Mouse (Mus musculus): Measurements from ENCODE around the gene Slc22a8. TPM values are rescaled to one million over a fixed set of nuclear protein-coding genes. Genes with fewer than 3 reads are reported as not detected.

Slc22a8 gene
- polyA plus RNA-seq, 1 experiment from 2014 or later = 3.8 TPM

- peaks cover 9% of the 10 kb centered on the region for H3K4me1 ChIP-seq (replicated peaks)
- no peaks in the 10 kb centered on the region for H3K9me3 ChIP-seq
- peak overlapping the region; percentile 58 for H3K4me2 ChIP-seq
- H3K36me3 ChIP-seq = no peaks in the 10 kb centered on the region
- 9% methylated on average over 24 of the region's 24 CpGs for WGBS
- no peaks in the 10 kb centered on the region for H3K27me3 ChIP-seq
- peak overlapping the region; percentile 28 for H3K4me3 ChIP-seq
- ATAC-seq (ENCODE audit: low read depth) = peak; percentile 85
- H3K9ac ChIP-seq = peak overlapping the region; percentile 60
- no peak overlapping the region for H3K27ac ChIP-seq (replicated peaks)
Measured at GRCm38 (mm10) chr19:8578293-8578969, 12.6 kb upstream of the Slc22a8 start.

GRCm38 (mm10) chr19:8578970-8579342, 12.1 kb upstream of the Slc22a8 start:
- H3K9ac ChIP-seq = peak overlapping the region; percentile 60; the same call in 1 of the 2 replicates
- no peaks in the 10 kb centered on the region for H3K36me3 ChIP-seq
- H3K4me3 ChIP-seq = peak overlapping the region; percentile 28; the same call in 1 of the 2 replicates

GRCm38 (mm10) chr19:8585298-8585697, 5.8 kb upstream of the Slc22a8 start:
- no peaks in the 10 kb centered on the region for H3K4me1 ChIP-seq (replicated peaks)
- H3K9ac ChIP-seq = no peak overlapping the region
- no peak overlapping the region for H3K27ac ChIP-seq (replicated peaks)
- no peak overlapping the region for H3K4me2 ChIP-seq
- H3K4me3 ChIP-seq = no peak overlapping the region
- no peaks in the 10 kb centered on the region for H3K36me3 ChIP-seq
- WGBS = 89% methylated on average over 3 of the region's 3 CpGs
- H3K9me3 ChIP-seq = no peaks in the 10 kb centered on the region
- H3K27me3 ChIP-seq = no peaks in the 10 kb centered on the region
- ATAC-seq (ENCODE audit: low read depth) = no peak

More at GRCm38 (mm10) chr19:8578970-8579342, 12.1 kb upstream of the Slc22a8 start:
- peaks cover 9% of the 10 kb centered on the region for H3K4me1 ChIP-seq (replicated peaks)
- no peaks in the 10 kb centered on the region for H3K27me3 ChIP-seq
- H3K27ac ChIP-seq (replicated peaks) = no peak overlapping the region
- 67% methylated on average over 2 of the region's 2 CpGs for WGBS
- no peaks in the 10 kb centered on the region for H3K9me3 ChIP-seq
- ATAC-seq (ENCODE audit: low read depth) = no peak; the same call in 1 of the 2 replicates
- peak overlapping the region; percentile 58 for H3K4me2 ChIP-seq

GRCm38 (mm10) chr19:8585899-8586298, 5.2 kb upstream of the Slc22a8 start:
- H3K4me3 ChIP-seq = no peak overlapping the region
- H3K4me2 ChIP-seq = no peak overlapping the region
- H3K27me3 ChIP-seq = no peaks in the 10 kb centered on the region
- 91% methylated on average over 2 of the region's 2 CpGs for WGBS
- no peaks in the 10 kb centered on the region for H3K36me3 ChIP-seq
- H3K27ac ChIP-seq (replicated peaks) = no peak overlapping the region
- no peaks in the 10 kb centered on the region for H3K4me1 ChIP-seq (replicated peaks)
- no peak overlapping the region for H3K9ac ChIP-seq
- no peaks in the 10 kb centered on the region for H3K9me3 ChIP-seq
- ATAC-seq (ENCODE audit: low read depth) = no peak

GRCm38 (mm10) chr19:8586350-8586749, 4.7 kb upstream of the Slc22a8 start:
- no peaks in the 10 kb centered on the region for H3K36me3 ChIP-seq
- H3K9ac ChIP-seq = no peak overlapping the region
- H3K4me1 ChIP-seq (replicated peaks) = no peaks in the 10 kb centered on the region
- no peaks in the 10 kb centered on the region for H3K9me3 ChIP-seq
- H3K4me3 ChIP-seq = no peak overlapping the region
- ATAC-seq (ENCODE audit: low read depth) = no peak
- 58% methylated on average over 3 of the region's 3 CpGs for WGBS
- no peaks in the 10 kb centered on the region for H3K27me3 ChIP-seq
- no peak overlapping the region for H3K4me2 ChIP-seq
- H3K27ac ChIP-seq (replicated peaks) = no peak overlapping the region

GRCm38 (mm10) chr19:8587315-8587714, 3.7 kb upstream of the Slc22a8 start:
- Histone ChIP-seq H3K4me2 (no peak overlapping the region), H3K4me1 (replicated peaks) (no peaks in the 10 kb centered on the region), H3K36me3 (no peaks in the 10 kb centered on the region), H3K9ac (no peak overlapping the region), H3K9me3 (no peaks in the 10 kb centered on the region), H3K27me3 (no peaks in the 10 kb centered on the region), H3K4me3 (no peak overlapping the region), H3K27ac (replicated peaks) (no peak overlapping the region)
- WGBS = 54% methylated on average over 1 of the region's 1 CpGs
- no peak for ATAC-seq (ENCODE audit: low read depth)

- H3K9me3 ChIP-seq = no peaks in the 10 kb centered on the region
- no peak overlapping the region for H3K27ac ChIP-seq (replicated peaks)
- H3K9ac ChIP-seq = no peak overlapping the region
- 0 out of 2 replicates have a peak, but pooled peaks cover 6% of the 10 kb centered on the region for H3K4me1 ChIP-seq (replicated peaks)
- H3K4me3 ChIP-seq = no peak overlapping the region
- H3K4me2 ChIP-seq = no peak overlapping the region
- H3K27me3 ChIP-seq = no peaks in the 10 kb centered on the region
- no peaks in the 10 kb centered on the region for H3K36me3 ChIP-seq
- 80% methylated on average over 2 of the region's 2 CpGs for WGBS
- ATAC-seq (ENCODE audit: low read depth) = no peak
Measured at GRCm38 (mm10) chr19:8592155-8592554, 1.1 kb downstream of the Slc22a8 start.

- no peak for ATAC-seq (ENCODE audit: low read depth)
- 76% methylated on average over 6 of the region's 6 CpGs for WGBS
Measured at GRCm38 (mm10) chr19:8592873-8593408, 1.9 kb downstream of the Slc22a8 start.

GRCm38 (mm10) chr19:8593833-8594232, 2.8 kb downstream of the Slc22a8 start:
- Histone ChIP-seq H3K4me2 (no peak overlapping the region), H3K4me3 (no peak overlapping the region), H3K9me3 (no peaks in the 10 kb centered on the region), H3K36me3 (no peaks in the 10 kb centered on the region), H3K27me3 (no peaks in the 10 kb centered on the region), H3K27ac (replicated peaks) (no peak overlapping the region), H3K9ac (no peak overlapping the region), H3K4me1 (replicated peaks) (0 out of 2 replicates have a peak, but pooled peaks cover 6% of the 10 kb centered on the region)
- no peak for ATAC-seq (ENCODE audit: low read depth)
- 85% methylated on average over 11 of the region's 11 CpGs for WGBS

More at GRCm38 (mm10) chr19:8592873-8593408, 1.9 kb downstream of the Slc22a8 start:
- H3K4me1 ChIP-seq (replicated peaks) = 0 out of 2 replicates have a peak, but pooled peaks cover 6% of the 10 kb centered on the region
- H3K4me2 ChIP-seq = no peak overlapping the region
- H3K4me3 ChIP-seq = no peak overlapping the region
- H3K36me3 ChIP-seq = no peaks in the 10 kb centered on the region
- H3K9ac ChIP-seq = no peak overlapping the region
- H3K27me3 ChIP-seq = no peaks in the 10 kb centered on the region
- H3K27ac ChIP-seq (replicated peaks) = no peak overlapping the region
- H3K9me3 ChIP-seq = no peaks in the 10 kb centered on the region

GRCm38 (mm10) chr19:8594518-8594917, 3.5 kb downstream of the Slc22a8 start:
- H3K36me3 ChIP-seq = no peaks in the 10 kb centered on the region
- no peak for ATAC-seq (ENCODE audit: low read depth)
- H3K4me1 ChIP-seq (replicated peaks) = 0 out of 2 replicates have a peak, but pooled peaks cover 6% of the 10 kb centered on the region
- H3K4me3 ChIP-seq = no peak overlapping the region
- WGBS = 8% methylated on average over 1 of the region's 1 CpGs
- no peak overlapping the region for H3K9ac ChIP-seq
- no peak overlapping the region for H3K4me2 ChIP-seq
- H3K27me3 ChIP-seq = no peaks in the 10 kb centered on the region
- H3K9me3 ChIP-seq = no peaks in the 10 kb centered on the region
- no peak overlapping the region for H3K27ac ChIP-seq (replicated peaks)

GRCm38 (mm10) chr19:8597269-8597668, 6.2 kb downstream of the Slc22a8 start:
- 65% methylated on average over 4 of the region's 4 CpGs for WGBS
- Histone ChIP-seq H3K36me3 (no peaks in the 10 kb centered on the region), H3K4me2 (no peak overlapping the region), H3K9me3 (no peaks in the 10 kb centered on the region), H3K9ac (no peak overlapping the region), H3K4me1 (replicated peaks) (0 out of 2 replicates have a peak, but pooled peaks cover 6% of the 10 kb centered on the region), H3K4me3 (no peak overlapping the region), H3K27me3 (no peaks in the 10 kb centered on the region), H3K27ac (replicated peaks) (no peak overlapping the region)
- no peak for ATAC-seq (ENCODE audit: low read depth)

- ATAC-seq (ENCODE audit: low read depth) = no peak
- Histone ChIP-seq H3K4me3 (no peak overlapping the region), H3K9me3 (no peaks in the 10 kb centered on the region), H3K4me1 (replicated peaks) (0 out of 2 replicates have a peak, but pooled peaks cover 6% of the 10 kb centered on the region), H3K36me3 (no peaks in the 10 kb centered on the region), H3K27me3 (no peaks in the 10 kb centered on the region), H3K4me2 (no peak overlapping the region), H3K9ac (no peak overlapping the region), H3K27ac (replicated peaks) (no peak overlapping the region)
- WGBS = 76% methylated on average over 2 of the region's 2 CpGs
Measured at GRCm38 (mm10) chr19:8599229-8599628, 8.2 kb downstream of the Slc22a8 start.
